Mouse (Mus musculus): ENCODE results near the gene Serpina6.
"Not testable (repeated sequence)": the region's sequence is repeated elsewhere in the genome, so short reads cannot be mapped to it uniquely, and the experiment has no call there.

Serpina6 gene

DNA sequence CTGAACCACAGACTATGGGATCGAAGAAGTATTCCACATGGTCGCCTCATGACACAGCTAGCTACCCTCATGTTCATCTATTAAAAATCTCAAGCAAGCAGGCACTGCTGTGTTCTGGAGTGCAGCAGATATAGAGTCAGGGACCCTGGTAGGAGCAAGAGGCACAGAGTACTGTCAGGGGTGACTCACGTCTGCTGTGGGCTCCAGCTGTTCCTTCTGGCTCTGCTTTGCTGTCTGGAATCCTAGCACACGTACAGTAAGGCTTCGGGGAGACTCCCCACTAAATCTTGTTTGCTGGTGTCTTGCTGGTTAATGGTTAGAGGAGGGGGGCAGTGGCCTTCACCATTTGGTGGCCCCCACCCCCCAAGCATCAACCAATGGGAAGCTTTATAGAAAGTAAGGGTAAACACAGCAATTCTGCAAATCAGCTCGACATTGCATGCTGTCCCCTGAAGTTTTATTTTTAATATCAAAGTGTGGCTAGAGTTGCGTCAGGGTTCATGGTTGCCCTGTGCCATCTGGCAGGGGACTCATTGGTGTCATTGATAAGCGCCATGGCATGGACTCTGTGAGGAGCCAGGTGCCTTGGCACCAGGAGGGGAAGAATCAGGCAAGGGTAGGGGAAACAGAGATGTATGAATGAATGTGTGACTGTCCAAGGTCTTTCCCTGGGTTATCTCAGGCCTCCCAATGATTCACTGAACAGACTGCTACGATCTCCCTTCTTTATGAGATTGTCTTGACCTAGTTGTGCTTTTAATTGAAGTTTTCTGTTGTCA lies at the start of gene Serpina6:
TSS of gene Serpina6 (minus strand) at position 365 of the 779 bp plus-strand sequence.
- no peak for DNase-seq (ENCODE audit: low spot score in 2 of 2)

DNA sequence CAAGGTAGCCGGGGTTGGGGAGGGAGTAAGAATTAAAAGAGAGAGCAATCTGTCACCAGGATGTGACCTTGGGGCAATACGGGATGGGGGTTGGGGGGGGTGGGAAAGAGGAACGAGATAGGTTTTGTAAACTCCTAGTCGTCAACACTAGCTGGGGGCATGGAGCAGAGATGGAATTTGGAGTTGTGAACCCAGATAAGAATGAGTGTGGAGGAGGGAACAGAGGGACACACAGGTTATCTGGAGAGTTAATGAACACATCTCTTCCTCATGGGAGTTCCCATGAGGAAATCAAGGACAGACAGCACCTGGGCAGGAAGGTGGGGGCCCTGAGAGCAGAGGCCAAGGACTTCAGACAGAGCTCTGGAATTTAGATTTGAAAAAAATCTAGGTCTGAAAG lies 49.1 kb upstream of the Serpina6 start:
- no peak for DNase-seq (ENCODE audit: low spot score in 2 of 2)

DNA sequence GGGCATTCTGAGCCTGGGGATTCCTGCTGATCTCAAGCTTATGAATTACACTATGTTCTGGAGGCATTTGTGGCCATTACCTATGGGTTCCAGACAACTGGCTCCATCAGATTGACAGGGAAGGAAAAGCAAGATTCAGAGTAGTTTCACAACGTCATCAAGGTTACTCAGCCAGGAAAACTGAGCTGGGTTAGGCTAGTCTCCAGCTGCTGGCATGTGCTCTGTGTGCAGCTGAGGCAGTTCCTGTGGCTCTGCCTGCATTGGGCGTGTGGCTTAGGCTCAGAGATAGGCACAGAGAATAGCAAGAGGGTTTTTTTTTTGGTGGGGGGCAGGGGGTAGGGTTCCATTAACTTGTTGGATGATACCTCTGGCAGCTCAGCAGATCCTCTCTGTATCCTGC lies 48.5 kb upstream of the Serpina6 start:
- DNase-seq (ENCODE audit: low spot score in 2 of 2), result no peak

DNA sequence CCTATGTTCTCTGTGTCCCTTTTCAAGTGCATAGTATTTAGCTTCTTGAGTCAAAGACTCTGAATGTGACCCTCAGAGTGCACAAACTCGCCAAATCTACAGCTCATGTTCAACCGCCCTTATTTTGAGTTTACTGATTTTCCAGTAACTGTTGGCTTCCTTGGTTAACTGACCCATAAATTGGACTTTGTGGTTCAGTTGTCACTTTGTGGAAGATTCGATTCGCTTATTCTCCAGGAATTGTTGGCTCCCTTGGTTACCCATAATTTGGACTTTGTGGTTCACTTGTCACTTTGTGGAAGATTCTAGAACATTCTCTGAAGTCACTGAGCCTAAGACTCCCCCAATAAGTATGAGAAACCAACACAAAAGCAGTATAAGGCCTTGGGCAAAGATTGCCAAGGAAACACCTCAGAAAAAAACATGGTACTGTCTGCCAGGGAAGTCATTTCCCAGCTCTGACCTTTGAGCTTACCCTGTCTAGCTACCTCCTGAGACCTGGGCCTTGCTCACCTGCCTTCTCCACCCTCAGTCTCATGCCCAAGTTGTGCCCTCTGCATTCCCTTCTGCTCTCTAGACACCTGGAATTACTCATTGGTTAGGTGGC lies 43.2 kb upstream of the Serpina6 start:
- no peak for DNase-seq (ENCODE audit: low spot score in 2 of 2)

DNA sequence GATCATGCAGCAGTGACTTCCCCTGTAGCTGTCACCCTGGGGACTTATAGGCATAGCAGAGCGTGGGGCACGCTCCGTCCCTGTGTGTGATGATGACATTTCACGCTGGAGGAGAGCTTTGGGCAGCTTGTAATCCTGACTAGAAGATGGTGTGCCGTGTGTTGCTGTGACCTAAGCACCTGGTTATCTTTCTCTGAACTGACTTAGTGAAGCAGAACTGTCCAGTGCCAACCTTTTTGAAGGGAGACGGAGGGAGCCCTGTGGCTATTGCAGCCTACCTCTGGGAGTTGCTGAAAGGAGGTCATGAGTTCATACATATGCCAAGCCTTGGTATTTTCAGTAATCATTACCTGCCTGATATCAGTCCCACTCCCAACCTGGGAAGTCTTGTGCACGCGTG lies 38.4 kb upstream of the Serpina6 start, which contains the start of gene Serpina1f:
TSS of gene Serpina1f (minus strand) at position 101 of the 400 bp plus-strand sequence.
- no peak for DNase-seq (ENCODE audit: low spot score in 2 of 2)

DNA sequence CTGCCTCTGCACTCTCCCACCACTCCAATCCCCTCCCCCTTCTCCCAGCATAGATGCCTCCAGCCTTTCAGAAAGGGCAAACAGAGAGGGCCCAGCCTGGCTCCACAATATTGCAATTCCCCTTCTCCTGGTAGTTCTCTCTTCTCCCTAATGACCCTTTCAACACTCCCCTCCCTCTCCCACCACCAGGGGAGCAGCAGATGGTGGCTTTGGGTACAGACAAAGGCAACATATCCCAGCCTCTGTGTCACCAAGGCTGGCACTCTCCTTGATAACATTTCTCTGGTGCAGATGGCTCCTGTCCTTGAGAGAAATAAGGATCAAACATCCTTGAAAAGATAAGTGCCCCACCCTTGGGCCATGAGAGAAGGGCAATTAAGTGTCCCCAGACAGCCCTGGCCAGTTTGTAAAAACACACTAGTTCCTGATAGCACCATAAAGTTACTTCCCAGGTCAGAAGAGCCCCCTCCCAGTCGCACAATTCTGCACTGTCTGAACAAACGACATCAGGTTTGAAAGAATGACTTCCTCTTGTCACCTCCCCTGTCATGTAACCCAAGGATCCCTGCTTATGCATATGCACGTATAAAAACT lies 31.3 kb upstream of the Serpina6 start:
- no peak for DNase-seq (ENCODE audit: low spot score in 2 of 2)

DNA sequence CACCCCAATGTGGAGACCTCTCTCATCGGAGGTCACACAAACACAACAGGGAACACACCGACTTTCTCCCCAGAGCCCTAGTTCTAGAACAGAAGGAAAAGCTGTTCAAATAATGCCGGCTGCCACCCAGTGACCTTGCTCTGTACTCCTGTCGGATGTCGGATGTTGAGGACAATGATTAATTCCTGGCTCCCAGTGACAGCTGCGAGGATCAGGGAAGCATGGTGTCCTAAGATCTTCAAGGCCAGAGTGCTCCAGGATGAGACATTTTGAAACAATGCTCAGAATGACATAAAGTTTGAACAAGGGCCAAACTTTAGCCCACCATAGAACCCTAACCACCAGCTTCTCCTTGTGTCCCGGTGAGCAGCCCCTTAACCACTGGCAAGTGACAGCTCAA lies 30.0 kb upstream of the Serpina6 start:
- DNase-seq (ENCODE audit: low spot score in 2 of 2), result no peak

DNA sequence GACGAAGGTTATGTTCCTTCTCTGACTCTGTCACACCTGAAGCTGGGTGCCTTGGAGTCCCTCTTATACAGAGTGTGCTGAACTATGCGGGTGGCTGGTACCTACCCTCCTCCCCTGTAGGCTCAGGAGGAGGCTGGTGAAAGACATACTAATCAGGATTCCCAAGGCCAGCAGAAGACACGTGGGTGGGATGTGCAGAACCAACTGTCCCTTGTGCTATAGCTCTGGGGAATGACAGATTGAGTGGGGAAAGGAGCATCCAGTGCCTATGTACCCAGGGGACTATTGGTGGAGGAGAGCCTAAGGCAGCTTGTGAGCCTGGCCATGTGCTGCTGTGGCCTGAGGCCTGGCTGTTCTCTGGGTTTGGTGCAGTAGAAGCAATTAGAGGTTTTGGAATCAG lies 29.0 kb upstream of the Serpina6 start:
- no peak for DNase-seq (ENCODE audit: low spot score in 2 of 2)

DNA sequence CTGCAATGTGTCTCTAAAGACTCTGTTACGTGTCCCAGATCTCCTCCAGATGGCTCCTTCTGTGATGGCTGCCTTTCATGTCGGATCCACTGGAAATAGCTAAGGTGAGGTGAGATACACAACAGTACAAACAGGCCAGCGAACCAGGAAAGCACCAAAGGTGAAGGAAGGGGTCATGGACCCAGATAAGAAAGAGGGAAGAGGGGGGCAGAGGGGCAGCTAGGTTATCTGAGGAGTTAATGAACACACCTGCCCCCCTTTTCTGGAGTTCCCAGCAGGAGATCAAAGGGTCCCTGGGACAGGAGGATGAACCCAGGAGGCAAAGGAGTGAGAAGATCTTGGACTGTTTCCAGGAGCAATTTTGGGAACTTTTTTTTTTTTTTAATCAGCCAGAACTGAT lies 28.4 kb upstream of the Serpina6 start:
- DNase-seq (ENCODE audit: low spot score in 2 of 2), result no peak

DNA sequence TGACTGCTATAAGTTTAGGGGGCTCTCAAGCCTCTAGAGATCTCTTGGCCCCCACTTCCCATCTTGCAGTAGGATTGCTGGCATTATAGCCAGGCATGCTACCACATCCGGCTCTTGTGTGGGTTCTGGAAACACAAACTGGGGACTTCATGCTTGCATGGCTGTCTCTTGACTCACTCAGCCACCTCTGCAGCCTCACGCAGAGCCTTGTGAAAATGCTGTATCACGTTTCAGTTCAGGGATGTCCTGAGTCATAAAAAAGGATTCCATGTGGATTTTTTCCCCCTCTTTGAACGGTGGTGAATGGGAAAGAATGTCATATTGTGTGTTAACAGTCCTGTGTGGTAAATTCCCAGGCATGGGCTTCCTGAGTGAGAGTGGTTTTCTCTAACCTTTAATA lies 26.8 kb upstream of the Serpina6 start:
- DNase-seq (ENCODE audit: low spot score in 2 of 2), result no peak

DNA sequence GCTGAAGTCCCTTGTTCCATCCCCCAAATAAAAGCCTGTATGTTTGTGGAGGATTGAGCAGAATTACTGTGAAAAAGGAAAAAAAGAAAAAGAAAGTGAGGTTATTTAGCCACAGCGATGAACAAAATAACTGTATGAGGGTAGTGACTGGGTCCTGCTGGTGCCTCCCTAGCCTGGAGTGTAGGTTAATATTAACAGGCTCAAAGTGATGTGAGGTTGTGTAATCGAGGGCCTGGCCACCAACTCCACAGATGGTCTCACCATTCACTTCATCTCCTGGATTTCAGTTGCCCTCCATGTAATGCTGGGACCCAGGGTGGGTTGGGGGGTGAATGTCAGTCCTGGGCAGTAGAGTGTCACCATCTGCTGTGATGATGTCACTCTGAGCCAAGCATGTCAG lies 24.7 kb upstream of the Serpina6 start:
- no peak for DNase-seq (ENCODE audit: low spot score in 2 of 2)

DNA sequence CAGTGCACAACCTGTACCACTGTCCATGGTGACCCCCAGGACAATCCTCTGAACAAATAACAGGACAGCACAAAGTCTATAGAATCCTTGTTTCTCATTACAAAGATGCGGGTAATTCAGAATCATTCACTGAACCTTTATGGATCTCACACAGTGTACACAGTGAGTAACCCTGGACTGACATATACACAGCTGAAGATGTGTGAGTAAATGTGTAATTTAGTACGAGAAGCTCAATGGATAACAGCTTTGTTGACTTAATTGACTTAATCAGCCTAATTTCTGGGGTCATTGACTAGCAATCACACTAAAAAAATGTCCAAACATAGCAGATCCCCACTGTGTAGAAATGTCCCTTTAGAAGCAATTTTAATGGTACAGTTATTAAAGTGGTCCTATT lies 24.2 kb upstream of the Serpina6 start:
- DNase-seq (ENCODE audit: low spot score in 2 of 2), result no peak

DNA sequence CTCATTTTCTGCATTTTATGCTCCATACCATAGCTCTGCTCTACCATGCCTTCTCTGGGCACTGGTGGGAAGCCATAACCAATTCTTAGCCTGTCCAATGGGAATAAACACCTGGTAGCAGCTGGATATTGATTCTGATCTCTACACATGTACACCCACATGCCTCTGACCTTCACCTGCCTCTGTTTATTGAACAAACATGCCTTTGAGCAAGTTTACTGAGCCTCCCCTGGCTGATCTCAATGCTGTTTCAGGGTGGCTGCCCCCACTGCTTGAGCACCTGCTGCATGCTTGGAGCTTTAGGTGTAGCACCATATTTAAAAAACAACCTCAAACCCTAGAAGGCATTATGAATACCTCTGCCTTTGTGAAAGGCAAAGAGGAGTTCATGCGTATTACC lies 22.8 kb upstream of the Serpina6 start:
- not testable (repeated sequence) for DNase-seq (ENCODE audit: low spot score in 2 of 2)

DNA sequence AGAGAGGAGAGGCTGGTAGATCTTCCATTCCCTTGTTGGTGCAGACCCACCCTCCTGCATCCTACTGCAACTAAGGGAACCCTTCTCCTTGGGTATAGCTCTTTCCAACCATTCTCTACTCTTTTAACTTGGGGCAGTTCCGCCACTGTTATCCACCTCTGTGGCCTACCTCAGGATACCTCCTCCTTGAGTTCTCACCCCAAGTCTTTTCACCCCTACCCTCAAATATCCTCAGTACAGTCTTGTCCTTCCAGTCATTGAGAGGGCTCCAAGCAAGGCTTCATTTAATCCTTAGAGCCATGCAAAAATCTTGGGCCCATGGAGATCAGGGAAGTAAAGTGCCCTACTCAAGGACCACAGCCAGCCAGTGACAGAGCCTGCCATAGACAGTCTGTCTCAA lies 19.0 kb upstream of the Serpina6 start, which contains the start of gene Serpina16:
TSS of gene Serpina16 (minus strand) at position 101 of the 400 bp plus-strand sequence.
- no peak for DNase-seq (ENCODE audit: low spot score in 2 of 2)

DNA sequence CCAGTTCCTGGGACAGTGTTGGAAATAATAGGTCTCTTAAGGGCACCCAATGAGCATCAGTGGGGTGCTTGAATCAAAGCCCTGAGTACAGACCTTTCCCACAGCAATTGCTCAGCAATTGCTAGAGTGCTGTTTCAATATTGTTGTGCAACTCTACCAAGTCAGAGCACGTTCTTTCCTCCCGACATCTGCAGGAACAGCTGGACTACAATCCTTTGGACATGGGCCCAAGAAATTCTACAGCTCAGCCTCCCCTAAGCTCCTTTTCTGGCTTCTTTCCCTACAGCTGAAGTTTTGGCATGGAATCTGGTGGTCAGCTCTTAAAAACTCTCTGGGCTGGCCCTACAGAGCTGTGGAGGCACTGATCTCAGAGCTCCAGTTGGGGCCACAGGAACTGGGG lies 16.2 kb upstream of the Serpina6 start:
- no peak for DNase-seq (ENCODE audit: low spot score in 2 of 2)

DNA sequence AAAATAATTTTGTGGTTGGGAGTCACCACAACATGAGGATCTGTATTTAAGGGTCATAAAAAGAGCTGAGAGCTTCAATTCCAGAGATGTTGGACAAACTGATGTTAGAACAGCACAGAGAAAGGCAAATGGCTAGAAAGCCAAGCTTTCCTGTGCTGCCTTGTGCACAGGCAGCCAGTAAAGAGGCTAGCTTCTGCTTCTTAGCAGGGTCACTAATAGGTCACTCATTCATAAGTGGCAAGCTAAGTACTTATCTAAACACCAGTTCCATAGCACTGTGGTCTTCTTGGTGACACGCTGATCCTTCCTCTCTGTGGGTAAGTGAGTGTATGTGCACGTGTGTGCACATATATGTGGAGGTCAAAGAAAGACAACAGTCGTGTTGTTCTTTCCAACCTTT lies 14.5 kb upstream of the Serpina6 start:
- no peak for DNase-seq (ENCODE audit: low spot score in 2 of 2)

DNA sequence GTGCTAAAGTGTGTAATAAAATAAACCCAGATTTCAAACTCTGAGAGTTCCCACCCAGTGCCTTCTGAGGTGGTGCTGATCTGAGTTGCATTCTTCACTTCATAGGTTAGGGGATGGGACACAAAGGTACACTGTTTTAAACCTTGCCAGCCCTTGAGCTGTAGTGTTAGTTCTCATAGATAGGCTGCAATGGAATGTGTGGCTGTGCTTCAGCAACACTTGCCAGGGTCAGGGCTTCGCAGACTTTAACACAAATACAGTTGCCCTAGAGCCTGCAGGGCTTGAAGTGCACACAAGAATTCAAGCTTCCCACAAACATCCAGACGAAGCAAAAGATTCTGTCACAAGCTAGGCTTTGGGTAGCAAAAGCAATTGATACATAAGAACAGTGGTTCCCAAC lies 14.0 kb upstream of the Serpina6 start:
- DNase-seq (ENCODE audit: low spot score in 2 of 2), result no peak

DNA sequence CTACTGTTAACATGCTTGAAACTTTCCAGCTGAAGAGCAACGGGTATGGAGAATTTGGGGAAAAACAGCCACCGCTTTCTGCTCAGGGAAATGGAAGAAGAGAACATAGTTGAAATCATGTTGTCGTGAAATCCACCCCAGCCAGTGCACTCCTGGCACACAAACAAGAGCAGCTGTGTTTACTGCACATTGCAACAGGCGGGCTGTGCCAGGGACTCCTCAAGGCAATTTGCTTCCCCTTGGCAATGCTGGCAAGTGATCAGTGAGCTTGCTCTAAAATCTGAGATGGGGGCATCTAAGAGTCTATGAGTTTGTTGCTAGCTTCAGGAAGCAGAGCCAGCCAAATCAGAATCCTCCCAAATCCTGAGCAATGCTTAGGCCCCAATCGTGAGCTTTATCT lies 13.3 kb upstream of the Serpina6 start:
- no peak for DNase-seq (ENCODE audit: low spot score in 2 of 2)

DNA sequence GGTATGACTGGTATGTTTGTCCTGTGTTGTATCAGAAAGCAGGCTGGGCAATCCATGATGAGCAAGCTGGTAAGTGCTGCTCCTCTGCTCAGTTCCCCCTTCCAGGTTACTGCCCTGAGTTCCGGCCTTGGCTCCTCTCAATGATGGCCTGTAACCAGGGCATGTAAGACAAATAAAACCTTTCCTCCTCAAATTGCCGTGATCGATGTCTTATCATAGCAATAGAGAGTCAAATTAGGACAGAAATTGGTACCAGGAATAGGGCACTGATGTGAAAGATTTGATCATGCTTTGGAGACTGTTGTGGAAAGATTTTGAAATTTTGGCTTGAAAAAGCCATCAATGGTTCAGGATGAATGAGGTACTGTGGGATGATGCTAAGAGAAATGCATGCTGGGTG lies 8.3 kb upstream of the Serpina6 start:
- no peak for DNase-seq (ENCODE audit: low spot score in 2 of 2)

DNA sequence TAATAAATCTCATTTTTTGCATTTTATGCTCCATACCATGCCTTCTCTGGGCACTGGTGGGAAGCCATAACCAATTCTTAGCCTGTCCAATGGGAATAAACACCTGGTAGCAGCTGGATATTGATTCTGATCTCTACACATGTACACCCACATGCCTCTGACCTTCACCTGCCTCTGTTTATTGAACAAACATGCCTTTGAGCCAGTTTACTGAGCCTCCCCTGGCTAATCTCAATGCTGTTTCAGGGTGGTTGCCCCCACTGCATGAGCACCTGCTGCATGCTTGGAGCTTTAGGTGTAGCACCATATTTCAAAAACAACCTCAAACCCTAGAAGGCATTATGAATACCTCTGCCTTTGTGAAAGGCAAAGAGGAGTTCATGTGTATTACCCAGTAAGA lies 5.0 kb upstream of the Serpina6 start:
- not testable (repeated sequence) for DNase-seq (ENCODE audit: low spot score in 2 of 2)

DNA sequence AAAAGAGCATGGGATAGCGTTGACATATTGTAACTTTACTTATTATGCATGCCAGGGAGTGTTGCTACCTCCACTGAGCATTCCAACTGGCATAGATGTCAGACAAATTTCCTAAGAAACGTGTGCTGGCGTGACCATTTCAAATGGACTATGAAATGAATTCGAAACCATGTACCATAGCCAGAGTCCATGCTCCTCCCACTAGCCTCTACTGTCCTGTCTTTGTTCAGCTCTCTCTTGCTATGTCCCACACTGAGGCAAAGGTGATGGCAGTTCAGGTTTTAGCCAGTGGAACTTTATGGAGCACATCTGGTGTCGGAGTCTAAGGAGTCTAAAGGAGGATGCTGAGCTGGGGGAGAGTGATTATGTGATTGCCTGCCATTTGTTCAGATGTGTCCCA lies 3.1 kb upstream of the Serpina6 start:
- DNase-seq (ENCODE audit: low spot score in 2 of 2), result no peak

DNA sequence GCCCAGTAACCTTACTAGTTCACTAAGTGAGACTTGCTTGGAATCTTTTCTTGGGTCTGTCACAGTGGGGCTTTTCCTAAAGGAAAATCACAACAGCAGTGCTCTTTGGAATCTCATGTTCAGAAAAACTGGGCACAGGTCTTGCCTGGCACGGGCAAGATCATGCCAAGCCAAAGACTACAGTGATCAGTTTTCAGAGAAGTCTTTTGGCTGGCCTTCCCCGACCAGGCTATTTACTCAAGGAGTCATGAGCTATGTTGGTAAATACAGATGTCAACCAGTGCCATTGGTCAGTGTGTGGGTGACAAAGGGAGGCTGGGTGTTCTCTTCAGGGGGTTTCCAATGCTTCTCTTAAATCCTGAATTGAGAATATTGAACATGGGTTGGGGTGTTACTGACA lies 2.2 kb upstream of the Serpina6 start:
- no peak for DNase-seq (ENCODE audit: low spot score in 2 of 2)

DNA sequence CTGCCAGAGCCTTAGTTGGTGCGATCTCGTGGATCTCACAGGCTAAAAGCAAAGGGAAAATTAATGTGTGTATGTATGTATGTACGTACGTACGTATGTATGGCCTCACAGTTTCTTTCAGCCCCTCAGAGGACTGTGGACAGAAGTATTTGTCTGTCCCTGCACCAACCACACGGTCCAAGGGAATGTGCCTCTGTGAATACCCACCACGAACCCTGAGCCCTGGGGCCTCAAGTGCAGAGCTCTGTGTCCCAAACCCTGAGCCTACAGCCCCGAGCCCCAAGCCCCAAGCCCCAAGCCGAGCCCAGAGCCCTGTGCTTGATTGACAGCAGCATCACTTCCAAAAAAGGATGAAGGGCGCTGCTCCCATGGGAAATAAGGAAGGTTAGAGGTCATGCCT lies 979 bp upstream of the Serpina6 start:
- DNase-seq (ENCODE audit: low spot score in 2 of 2), result no peak
